9 mouse cellular contexts compared by ENCODE assay signal in the genomic region with DNA sequence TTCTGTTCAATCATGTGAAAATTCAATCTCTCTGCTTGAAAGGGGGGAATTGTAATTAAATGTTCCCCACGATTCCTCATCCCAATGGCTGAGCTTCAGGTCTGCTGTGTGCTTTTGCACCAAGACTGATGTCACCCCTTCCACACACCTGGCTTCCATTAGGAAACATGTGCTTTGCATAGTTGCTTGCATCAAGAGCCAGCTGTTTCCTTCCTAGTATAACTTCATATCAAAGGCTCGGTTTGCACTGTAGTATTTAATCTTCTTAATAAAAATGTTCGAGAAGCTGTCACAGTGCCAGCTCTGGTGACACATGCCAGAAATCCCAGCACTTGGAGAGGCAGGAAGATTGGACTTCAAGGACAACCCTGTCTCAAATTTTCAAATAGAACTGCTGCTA.
A peak's percentile ranks its signal among the peaks of the same experiment; 100 is the strongest.
DNase-seq lines count a peak whose midpoint lies in the region; ATAC-seq lines count a peak whose summit lies in the region.
"Had no signal": no experiment of that assay in that cellular context is flagged by ENCODE, and none has a peak within 500 bp of the region (broad histone marks: within the 10 kb centered on the region; RNA-seq: fewer than 3 reads in every experiment).

No protein-coding gene starts in this region.

- peak; percentile 51 to 75 for DNase-seq in adrenal gland, adult (ENCODE audit: inconsistent age in 2 of 2, low spot score in 1 of 2)
- DNase-seq in adrenal gland, adult 8-10 months = no peak
- DNase-seq in hindlimb bud, embryonic 11.5 days (ENCODE audit: extremely low spot score, low read depth, low spot score) = peak; percentile 63
- DNase-seq in skeletal muscle tissue, adult 2 months (ENCODE audit: low read depth, low spot score) = peak; percentile 2
- DNase-seq in layer of hippocampus, postnatal 10 days (ENCODE audit: low spot score in 2 of 2) = no peak
- DNase-seq in layer of hippocampus, postnatal 14 days (ENCODE audit: low spot score in 2 of 2) = no peak

- 35% methylated on average over 3 of the region's 3 CpGs for WGBS in midbrain, embryonic 15.5 days
- WGBS in midbrain, embryonic 13.5 days = 43% methylated on average over 3 of the region's 3 CpGs

- no peak overlapping the region for H3K9ac ChIP-seq in midbrain, embryonic 15.5 days
- no peak overlapping the region for H3K9ac ChIP-seq in midbrain, embryonic 13.5 days (replicated peaks)
- H3K9ac ChIP-seq: liver, embryonic 14.5 days had no signal

- H3K36me3 ChIP-seq in midbrain, embryonic 15.5 days (replicated peaks) = no peaks in the 10 kb centered on the region
- no peaks in the 10 kb centered on the region for H3K36me3 ChIP-seq in midbrain, embryonic 13.5 days

- H3K27ac ChIP-seq in midbrain, embryonic 15.5 days = no peak overlapping the region
- H3K27ac ChIP-seq in midbrain, embryonic 13.5 days = no peak overlapping the region
- H3K27ac ChIP-seq: liver, embryonic 14.5 days had no signal

- 0 out of 2 replicates have a peak, but pooled peaks have one; percentile 48 for ATAC-seq in midbrain, embryonic 15.5 days (replicated peaks)
- ATAC-seq in midbrain, embryonic 13.5 days = no peak

- no peak overlapping the region for H3K4me3 ChIP-seq in midbrain, embryonic 15.5 days
- H3K4me3 ChIP-seq in midbrain, embryonic 13.5 days (replicated peaks) = no peak overlapping the region

- no peaks in the 10 kb centered on the region for H3K9me3 ChIP-seq in midbrain, embryonic 15.5 days
- H3K9me3 ChIP-seq in midbrain, embryonic 13.5 days = no peaks in the 10 kb centered on the region

- no peak overlapping the region for H3K4me2 ChIP-seq in midbrain, embryonic 15.5 days
- no peak overlapping the region for H3K4me2 ChIP-seq in midbrain, embryonic 13.5 days (replicated peaks)

- peaks cover 8% of the 10 kb centered on the region; the same call in 1 of the 2 replicates for H3K4me1 ChIP-seq in midbrain, embryonic 15.5 days
- H3K4me1 ChIP-seq in midbrain, embryonic 13.5 days (replicated peaks) = 0 out of 2 replicates have a peak, but pooled peaks cover 9% of the 10 kb centered on the region

- no peaks in the 10 kb centered on the region for H3K27me3 ChIP-seq in midbrain, embryonic 15.5 days (replicated peaks)
- H3K27me3 ChIP-seq in midbrain, embryonic 13.5 days = no peaks in the 10 kb centered on the region

Comparison
In these comparisons a context has a peak if more than half of its experiments do, and no peak if none do; other contexts are left out.
1. DNase-seq: peak in adrenal gland, adult (2 of 2), hindlimb bud, embryonic 11.5 days (single experiment) and skeletal muscle tissue, adult 2 months (single experiment); none in adrenal gland, adult 8-10 months (single experiment), layer of hippocampus, postnatal 10 days (0 of 2) and layer of hippocampus, postnatal 14 days (0 of 2).